Mouse (Mus musculus): Measurements from ENCODE around the gene Chrm4. TPM values are rescaled to one million over a fixed set of nuclear protein-coding genes. Genes with fewer than 3 reads are reported as not detected.

Chrm4 gene
- polyA plus RNA-seq, 1 experiment from 2014 or later, result 0.57 TPM

- no peak for ATAC-seq (replicated peaks)
- peak overlapping the region; percentile 94 for H3K9ac ChIP-seq
- peak overlapping the region; percentile 86 for H3K4me2 ChIP-seq
- H3K9me3 ChIP-seq, result no peaks in the 10 kb centered on the region
- H3K27me3 ChIP-seq (replicated peaks), result peaks cover 8% of the 10 kb centered on the region; the same call in 1 of the 2 replicates
- no peaks in the 10 kb centered on the region for H3K36me3 ChIP-seq (replicated peaks)
- H3K4me3 ChIP-seq, result peak overlapping the region; percentile 94
- 64% methylated on average over 4 of the region's 4 CpGs for WGBS
- H3K4me1 ChIP-seq, result peaks cover 26% of the 10 kb centered on the region
- H3K27ac ChIP-seq, result no peak overlapping the region
Observed at GRCm38 (mm10) chr2:91961901-91962761, 35.1 kb downstream of the Chrm4 start.

- H3K36me3 ChIP-seq (replicated peaks), result no peaks in the 10 kb centered on the region
- peaks cover 8% of the 10 kb centered on the region; the same call in 1 of the 2 replicates for H3K27me3 ChIP-seq (replicated peaks)
- ATAC-seq (replicated peaks), result peak; percentile 66
- no peaks in the 10 kb centered on the region for H3K9me3 ChIP-seq
- H3K9ac ChIP-seq, result peak overlapping the region; percentile 94
- peaks cover 20% of the 10 kb centered on the region for H3K4me1 ChIP-seq
- WGBS, result under 1% methylated on average over 39 of the region's 39 CpGs
- H3K27ac ChIP-seq, result peak overlapping the region; percentile 79
- H3K4me2 ChIP-seq, result peak overlapping the region; percentile 86
- peak overlapping the region; percentile 94 for H3K4me3 ChIP-seq
Observed at GRCm38 (mm10) chr2:91962864-91963401, 35.9 kb downstream of the Chrm4 start.

- H3K4me2 ChIP-seq, result peak overlapping the region; percentile 86
- H3K36me3 ChIP-seq (replicated peaks), result no peaks in the 10 kb centered on the region
- H3K27ac ChIP-seq, result peak overlapping the region; percentile 79
- H3K4me3 ChIP-seq, result peak overlapping the region; percentile 94
- peak; percentile 94 for ATAC-seq (replicated peaks)
- H3K27me3 ChIP-seq (replicated peaks), result peaks cover 8% of the 10 kb centered on the region; the same call in 1 of the 2 replicates
- H3K9me3 ChIP-seq, result no peaks in the 10 kb centered on the region
- peaks cover 17% of the 10 kb centered on the region for H3K4me1 ChIP-seq
- H3K9ac ChIP-seq, result peak overlapping the region; percentile 94
- 0% methylated on average over 46 of the region's 57 CpGs for WGBS
Observed at GRCm38 (mm10) chr2:91963443-91963932, 36.4 kb downstream of the Chrm4 start.

- H3K4me2 ChIP-seq, result no peak overlapping the region
- no peak overlapping the region for H3K27ac ChIP-seq
- 77% methylated on average over 3 of the region's 3 CpGs for WGBS
Observed at GRCm38 (mm10) chr2:91964610-91965204, 37.7 kb downstream of the Chrm4 start.

GRCm38 (mm10) chr2:91965417-91965816 is 38.4 kb downstream of the Chrm4 start:
- Histone ChIP-seq H3K9ac (no peak overlapping the region), H3K4me3 (no peak overlapping the region), H3K4me1 (peaks cover 17% of the 10 kb centered on the region), H3K27me3 (replicated peaks) (peaks cover 8% of the 10 kb centered on the region; the same call in 1 of the 2 replicates), H3K27ac (0 out of 2 replicates have a peak overlapping the region, but pooled peaks have one; percentile 49), H3K9me3 (no peaks in the 10 kb centered on the region), H3K36me3 (replicated peaks) (no peaks in the 10 kb centered on the region), H3K4me2 (no peak overlapping the region)
- WGBS, result 15% methylated on average over 20 of the region's 20 CpGs
- ATAC-seq (replicated peaks), result no peak

More at GRCm38 (mm10) chr2:91964610-91965204, 37.7 kb downstream of the Chrm4 start:
- Histone ChIP-seq H3K27me3 (replicated peaks) (peaks cover 8% of the 10 kb centered on the region; the same call in 1 of the 2 replicates), H3K4me1 (peaks cover 17% of the 10 kb centered on the region), H3K9me3 (no peaks in the 10 kb centered on the region), H3K9ac (no peak overlapping the region), H3K36me3 (replicated peaks) (no peaks in the 10 kb centered on the region), H3K4me3 (no peak overlapping the region)
- no peak for ATAC-seq (replicated peaks)

- Histone ChIP-seq H3K27me3 (replicated peaks) (peaks cover 8% of the 10 kb centered on the region; the same call in 1 of the 2 replicates), H3K4me2 (no peak overlapping the region), H3K4me3 (no peak overlapping the region), H3K36me3 (replicated peaks) (no peaks in the 10 kb centered on the region), H3K27ac (no peak overlapping the region), H3K9me3 (no peaks in the 10 kb centered on the region), H3K9ac (no peak overlapping the region), H3K4me1 (peaks cover 23% of the 10 kb centered on the region)
- no peak for ATAC-seq (replicated peaks)
- WGBS, result 88% methylated on average over 5 of the region's 5 CpGs
Observed at GRCm38 (mm10) chr2:91966367-91966766, 39.3 kb downstream of the Chrm4 start.

- Histone ChIP-seq H3K9me3 (no peaks in the 10 kb centered on the region), H3K27ac (no peak overlapping the region), H3K36me3 (replicated peaks) (no peaks in the 10 kb centered on the region), H3K9ac (no peak overlapping the region), H3K4me2 (no peak overlapping the region), H3K27me3 (replicated peaks) (peaks cover 8% of the 10 kb centered on the region; the same call in 1 of the 2 replicates), H3K4me3 (no peak overlapping the region), H3K4me1 (peaks cover 21% of the 10 kb centered on the region)
- 80% methylated on average over 11 of the region's 11 CpGs for WGBS
- no peak for ATAC-seq (replicated peaks)
Observed at GRCm38 (mm10) chr2:91967962-91968361, 40.9 kb downstream of the Chrm4 start.

GRCm38 (mm10) chr2:91971231-91972097 is 44.4 kb downstream of the Chrm4 start:
- peak; percentile 55 for ATAC-seq (replicated peaks)
- 0 out of 2 replicates have a peak overlapping the region, but pooled peaks have one; percentile 5 for H3K9ac ChIP-seq
- H3K27ac ChIP-seq, result peak overlapping the region; percentile 59
- 15% methylated on average over 21 of the region's 21 CpGs for WGBS
- H3K4me2 ChIP-seq, result peak overlapping the region; percentile 36
- peaks cover 32% of the 10 kb centered on the region for H3K4me1 ChIP-seq
- no peaks in the 10 kb centered on the region for H3K9me3 ChIP-seq
- H3K4me3 ChIP-seq, result no peak overlapping the region
- no peaks in the 10 kb centered on the region for H3K36me3 ChIP-seq (replicated peaks)
- H3K27me3 ChIP-seq (replicated peaks), result peaks cover 24% of the 10 kb centered on the region

GRCm38 (mm10) chr2:91972121-91972566 is 45.1 kb downstream of the Chrm4 start:
- Histone ChIP-seq H3K4me2 (peak overlapping the region; percentile 36; the same call in 1 of the 2 replicates), H3K4me1 (peaks cover 32% of the 10 kb centered on the region), H3K36me3 (replicated peaks) (no peaks in the 10 kb centered on the region), H3K9ac (no peak overlapping the region), H3K27ac (peak overlapping the region; percentile 59; the same call in 1 of the 2 replicates), H3K27me3 (replicated peaks) (peaks cover 28% of the 10 kb centered on the region), H3K9me3 (no peaks in the 10 kb centered on the region), H3K4me3 (no peak overlapping the region)
- 36% methylated on average over 13 of the region's 13 CpGs for WGBS
- peak; percentile 34; the same call in 1 of the 2 replicates for ATAC-seq (replicated peaks)

- no peak overlapping the region for H3K4me3 ChIP-seq
- H3K36me3 ChIP-seq (replicated peaks), result no peaks in the 10 kb centered on the region
- 30% methylated on average over 7 of the region's 7 CpGs for WGBS
- no peak overlapping the region for H3K27ac ChIP-seq
- H3K27me3 ChIP-seq (replicated peaks), result peaks cover 31% of the 10 kb centered on the region
- H3K9me3 ChIP-seq, result no peaks in the 10 kb centered on the region
- peaks cover 38% of the 10 kb centered on the region for H3K4me1 ChIP-seq
- no peak overlapping the region for H3K9ac ChIP-seq
- ATAC-seq (replicated peaks), result no peak
- no peak overlapping the region for H3K4me2 ChIP-seq
Observed at GRCm38 (mm10) chr2:91973416-91974135, 46.5 kb downstream of the Chrm4 start.
